Mouse (Mus musculus) embryonic facial prominence, embryonic 11.5 days (tissue): ENCODE results near the gene Chd4. TPM values are rescaled to one million over a fixed set of nuclear protein-coding genes. Genes with fewer than 3 reads are reported as not detected.
"Not testable (repeated sequence)": the region's sequence is repeated elsewhere in the genome, so short reads cannot be mapped to it uniquely, and the experiment has no call there.

Experiments used
- ATAC-seq: fragments of 200-750 bp; cut with Nextera tagmentation; replicated peaks from 2 replicates; pipeline ENCODE4 v1.8.0; 2017; ENCODE audit warnings: low read depth; ENCODE audit not compliant: insufficient number of reproducible peaks, low FRiP score, low TSS enrichment
- DNase-seq: peaks from one replicate; pipeline ENCODE4 v3.0.0-alpha.2; 2015; ENCODE audit warnings: low spot score
- H3K27ac ChIP-seq: fragments of 300-500 bp; sonication (generic); replicated peaks from 2 replicates; pipeline ENCODE4 v1.5.1; 2014; ENCODE audit warnings: mild to moderate bottlenecking, low read depth, low read length, control low read depth
- H3K27me3 ChIP-seq: fragments of 300-500 bp; sonication (generic); 2 replicates; pipeline ENCODE4 v1.6.1; 2014; ENCODE audit warnings: mild to moderate bottlenecking, low read length, moderate library complexity, mixed read lengths; ENCODE audit not compliant: control insufficient read depth, insufficient read depth
- H3K36me3 ChIP-seq: fragments of 300-500 bp; sonication (generic); replicated peaks from 2 replicates; pipeline ENCODE4 v1.6.1; 2014; ENCODE audit warnings: low read depth, mild to moderate bottlenecking, low read length, moderate library complexity, mixed read lengths; ENCODE audit not compliant: control insufficient read depth, insufficient read depth
- H3K4me1 ChIP-seq: fragments of 300-500 bp; sonication (generic); 2 replicates; pipeline ENCODE4 v1.6.1; 2014; ENCODE audit warnings: low read length, mixed read lengths; ENCODE audit not compliant: control insufficient read depth, insufficient read depth
- H3K4me2 ChIP-seq: fragments of 300-500 bp; sonication (generic); 2 replicates; pipeline ENCODE4 v1.6.1; 2014; ENCODE audit warnings: low read depth, mild to moderate bottlenecking, control low read depth, low read length, moderate library complexity
- H3K4me3 ChIP-seq: fragments of 300-500 bp; sonication (generic); 2 replicates; pipeline ENCODE4 v1.5.1; 2014; ENCODE audit warnings: low read depth, low read length, control low read depth
- H3K9ac ChIP-seq: fragments of 300-500 bp; sonication (generic); replicated peaks from 2 replicates; pipeline ENCODE4 v1.6.1; 2014; ENCODE audit warnings: mild to moderate bottlenecking, control low read depth, low read length
- H3K9me3 ChIP-seq: fragments of 300-500 bp; sonication (generic); replicated peaks from 2 replicates; pipeline ENCODE4 v1.6.1; 2016; ENCODE audit warnings: mild to moderate bottlenecking, low read length, inconsistent platforms, mixed read lengths; ENCODE audit not compliant: control insufficient read depth
- WGBS: fragments of 180-500 bp; shearing (Covaris S2); extraction: QIAGEN DNeasy Blood & Tissue Kit; methylation state at CpG from one replicate; pipeline ENCODE4 v1.1.7; 2014; 5-methylcytosine and 5-hydroxymethylcytosine counted together
- polyA plus RNA-seq: library from polyadenylated mRNA; unstranded; fragments of >200 nt; fragmentation: Nextera tagmentation; extraction: Ambion mirVana; gene quantifications from 2 replicates; pipeline ENCODE4 v1.2.1, GENCODE M21; 2014

The Chd4 gene
- 93.2 and 94.5 TPM in 2 replicates for polyA plus RNA-seq

- Histone ChIP-seq H3K4me2 (peak within 1 kb of the TSS; percentile 89), H3K9ac (peak within 1 kb of the TSS; percentile 88), H3K4me1 (peaks cover 16% of the 10 kb centered on the region), H3K9me3 (no peaks in the 10 kb centered on the region), H3K36me3 (peaks cover 6% of the 10 kb centered on the region), H3K4me3 (peak within 1 kb of the TSS; percentile 95), H3K27me3 (no peaks in the 10 kb centered on the region), H3K27ac (peak within 1 kb of the TSS; percentile 95)
- WGBS: 2% methylated on average over 42 of the region's 45 CpGs
- ATAC-seq: peak; percentile 65
- peak; percentile 93 for DNase-seq
Measured at GRCm38 (mm10) chr6:125095391-125096278, at the start of gene Chd4. Gene Chd4 (plus strand): TSS chr6:125095981.

DNA sequence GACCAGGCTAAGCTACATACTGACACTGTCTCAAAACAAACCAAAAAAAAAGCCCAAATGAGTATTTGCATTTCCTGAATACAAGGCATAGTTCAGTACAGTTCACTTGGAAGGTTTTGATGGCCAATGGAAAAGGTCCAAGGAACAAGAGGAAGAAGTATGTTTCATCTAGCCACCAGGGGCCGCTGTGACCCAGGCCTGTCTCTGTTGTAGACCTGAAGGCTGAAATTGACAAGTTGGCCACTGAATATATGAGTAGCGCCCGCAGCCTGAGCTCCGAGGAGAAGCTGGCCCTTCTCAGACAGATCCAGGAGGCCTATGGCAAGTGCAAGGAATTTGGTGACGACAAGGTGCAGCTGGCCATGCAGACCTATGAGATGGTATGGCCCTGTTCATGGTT lies 49.1 kb upstream of the Chd4 start:
- Histone ChIP-seq H3K4me3 (no peak overlapping the region), H3K36me3 (peaks cover 12% of the 10 kb centered on the region), H3K4me2 (no peak overlapping the region), H3K4me1 (no peaks in the 10 kb centered on the region), H3K9me3 (no peaks in the 10 kb centered on the region), H3K27ac (no peak overlapping the region), H3K9ac (no peak overlapping the region), H3K27me3 (no peaks in the 10 kb centered on the region)
- no peak for ATAC-seq
- peak; percentile 85 for DNase-seq
- WGBS: 47% methylated on average over 5 of the region's 5 CpGs

GRCm38 (mm10) chr6:125049678-125050077 lies 46.1 kb upstream of the Chd4 start, which contains the start of gene Acrbp:
Gene Acrbp (plus strand): TSS chr6:125049689.
- no peaks in the 10 kb centered on the region for H3K27me3 ChIP-seq
- no peak within 1 kb of the TSS for H3K4me3 ChIP-seq
- no peak within 1 kb of the TSS for H3K27ac ChIP-seq
- 27% methylated on average over 20 of the region's 20 CpGs for WGBS
- peaks cover 9% of the 10 kb centered on the region for H3K36me3 ChIP-seq
- H3K9ac ChIP-seq: no peak within 1 kb of the TSS
- no peak within 1 kb of the TSS for H3K4me2 ChIP-seq
- ATAC-seq: 0 out of 2 replicates have a peak, but pooled peaks have one; percentile 22
- DNase-seq: no peak
- H3K9me3 ChIP-seq: no peaks in the 10 kb centered on the region
- H3K4me1 ChIP-seq: no peaks in the 10 kb centered on the region

- no peak overlapping the region for H3K4me2 ChIP-seq
- no peaks in the 10 kb centered on the region for H3K4me1 ChIP-seq
- WGBS: 70% methylated on average over 5 of the region's 5 CpGs
- DNase-seq (no peak), ATAC-seq (no peak)
- H3K27me3 ChIP-seq: no peaks in the 10 kb centered on the region
- no peak overlapping the region for H3K27ac ChIP-seq
- no peak overlapping the region for H3K4me3 ChIP-seq
- H3K36me3 ChIP-seq: peaks cover 9% of the 10 kb centered on the region
- H3K9me3 ChIP-seq: no peaks in the 10 kb centered on the region
- no peak overlapping the region for H3K9ac ChIP-seq
Measured at GRCm38 (mm10) chr6:125051237-125051636, 44.5 kb upstream of the Chd4 start.

DNA sequence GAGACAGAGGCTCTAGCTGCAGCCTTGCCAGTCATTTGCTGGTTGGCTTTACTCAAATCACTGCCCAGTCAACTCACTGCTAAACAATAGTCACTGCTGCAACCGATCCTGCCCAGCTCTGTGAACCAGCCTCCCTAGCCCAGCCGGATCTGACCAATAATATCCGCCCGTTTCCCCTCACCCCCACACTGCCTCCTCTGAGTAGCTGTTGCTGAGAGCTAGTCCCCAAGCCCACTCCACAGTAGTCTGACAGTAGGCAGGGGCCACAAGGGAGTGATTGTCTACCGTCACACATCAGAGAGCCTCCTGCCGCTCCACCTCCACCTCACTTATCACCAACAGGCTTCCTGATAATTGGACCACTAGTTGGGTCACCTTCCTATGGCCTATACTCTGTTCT lies 34.3 kb upstream of the Chd4 start:
- 28% methylated on average over 6 of the region's 6 CpGs for WGBS
- H3K9ac ChIP-seq: no peak overlapping the region; the same call in 1 of the 2 replicates

DNA sequence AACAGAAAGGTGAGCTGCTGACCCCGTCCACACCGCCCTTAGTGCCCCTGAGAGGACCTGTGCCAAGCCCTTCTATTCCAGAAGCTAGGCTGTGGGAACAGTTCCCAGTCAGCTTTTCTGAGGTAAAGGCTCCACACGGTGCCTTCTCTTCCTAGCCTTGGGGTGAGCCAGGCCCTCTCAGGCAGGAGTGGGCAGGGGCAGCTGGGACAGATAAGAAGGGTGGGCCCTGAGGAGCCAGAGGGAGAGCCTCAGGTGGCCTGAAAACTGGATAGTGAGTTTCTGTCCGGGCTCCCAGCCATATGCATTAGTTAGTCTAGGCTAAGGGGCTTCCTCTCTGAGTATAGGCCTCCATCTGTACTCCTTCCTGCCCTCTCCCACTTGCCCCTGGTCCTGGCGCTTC lies 33.3 kb upstream of the Chd4 start:
- H3K4me3 ChIP-seq: no peak overlapping the region
- H3K27ac ChIP-seq: no peak overlapping the region
- no peaks in the 10 kb centered on the region for H3K27me3 ChIP-seq
- 80% methylated on average over 5 of the region's 5 CpGs for WGBS
- no peak overlapping the region for H3K9ac ChIP-seq
- DNase-seq: no peak
- no peaks in the 10 kb centered on the region for H3K9me3 ChIP-seq
- H3K4me1 ChIP-seq: no peaks in the 10 kb centered on the region
- no peaks in the 10 kb centered on the region for H3K36me3 ChIP-seq
- no peak overlapping the region for H3K4me2 ChIP-seq
- no peak for ATAC-seq

More for the DNA sequence above, 34.3 kb upstream of the Chd4 start:
- H3K27me3 ChIP-seq: no peaks in the 10 kb centered on the region
- H3K36me3 ChIP-seq: no peaks in the 10 kb centered on the region
- H3K27ac ChIP-seq: no peak overlapping the region
- H3K4me1 ChIP-seq: no peaks in the 10 kb centered on the region
- ATAC-seq: peak; percentile 69; the same call in 1 of the 2 replicates
- no peaks in the 10 kb centered on the region for H3K9me3 ChIP-seq
- peak; percentile 29 for DNase-seq
- H3K4me3 ChIP-seq: no peak overlapping the region
- H3K4me2 ChIP-seq: no peak overlapping the region

GRCm38 (mm10) chr6:125063906-125064305 lies 31.9 kb upstream of the Chd4 start:
- WGBS: 83% methylated on average over 6 of the region's 6 CpGs
- ATAC-seq (no peak), DNase-seq (no peak)

GRCm38 (mm10) chr6:125065223-125065622 lies 30.6 kb upstream of the Chd4 start:
- WGBS: no CpG with 5 or more reads among the region's 1 CpGs
- not testable (repeated sequence) for H3K9ac ChIP-seq, ATAC-seq, H3K4me3 ChIP-seq, DNase-seq, H3K27me3 ChIP-seq, H3K27ac ChIP-seq, H3K4me2 ChIP-seq, H3K4me1 ChIP-seq, H3K9me3 ChIP-seq, H3K36me3 ChIP-seq

More at GRCm38 (mm10) chr6:125063906-125064305, 31.9 kb upstream of the Chd4 start:
- H3K27me3 ChIP-seq: no peaks in the 10 kb centered on the region
- no peak overlapping the region for H3K9ac ChIP-seq
- no peaks in the 10 kb centered on the region for H3K4me1 ChIP-seq
- H3K36me3 ChIP-seq: no peaks in the 10 kb centered on the region
- H3K4me2 ChIP-seq: no peak overlapping the region
- H3K4me3 ChIP-seq: no peak overlapping the region
- no peaks in the 10 kb centered on the region for H3K9me3 ChIP-seq
- H3K27ac ChIP-seq: no peak overlapping the region
